Mouse (Mus musculus) MEL (cell line): ENCODE data around the gene Dcaf7. TPM values are rescaled to one million over a fixed set of nuclear protein-coding genes. Genes with fewer than 3 reads are reported as not detected.
A peak's percentile ranks its signal among the peaks of the same experiment; 100 is the strongest.

Source experiments
- DNase-seq: peaks from one replicate; pipeline ENCODE4 v3.0.0; 2011; ENCODE audit warnings: low read depth, low spot score
- H3K27ac ChIP-seq: 2 replicates; pipeline ENCODE4 v1.5.1; 2012; ENCODE audit warnings: low read depth, mild to moderate bottlenecking, control low read depth, low read length, moderate library complexity; ENCODE audit not compliant: control insufficient read depth
- H3K27me3 ChIP-seq, 2 experiments: fragments of 150-350 bp in 1 of 2; sonication (generic) in 1 of 2; 2 replicates each; pipeline ENCODE4 v1.6.1; 2012; ENCODE audit warnings: low read length in 2 of 2, mild to moderate bottlenecking in 2 of 2, improper control_type of control experiment in 1 of 2, moderate library complexity in 1 of 2; ENCODE audit not compliant: insufficient read depth in 2 of 2, control insufficient read depth in 1 of 2
- H3K36me3 ChIP-seq, 2 experiments: 2 replicates each; pipeline ENCODE4 v1.6.1; 2012 to 2014; ENCODE audit warnings: low read length in 2 of 2, improper control_type of control experiment in 1 of 2, inconsistent platforms in 1 of 2, mild to moderate bottlenecking in 1 of 2; ENCODE audit not compliant: insufficient read depth in 2 of 2, control insufficient read depth in 1 of 2
- H3K4me1 ChIP-seq, 2 experiments: fragments of 150-350 bp in 1 of 2; sonication (generic) in 1 of 2; 2 replicates each; pipeline ENCODE4 v1.6.1; 2012; ENCODE audit warnings: low read length in 2 of 2, improper control_type of control experiment in 1 of 2, mild to moderate bottlenecking in 1 of 2; ENCODE audit not compliant: insufficient read depth in 2 of 2, control insufficient read depth in 1 of 2
- H3K4me3 ChIP-seq, 2 experiments: fragments of 150-350 bp in 1 of 2; sonication (generic) in 1 of 2; 2 replicates each; pipeline ENCODE4 v1.5.1; 2012; ENCODE audit warnings: low read depth in 2 of 2, low read length in 2 of 2, mild to moderate bottlenecking in 2 of 2, moderate library complexity in 2 of 2, control low read depth in 1 of 2, improper control_type of control experiment in 1 of 2; ENCODE audit not compliant: control insufficient read depth in 1 of 2, insufficient read depth in 1 of 2
- H3K79me2 ChIP-seq: 2 replicates; pipeline ENCODE4 v1.6.1; 2012; ENCODE audit warnings: mild to moderate bottlenecking, low read length, moderate library complexity; ENCODE audit not compliant: control insufficient read depth, poor library complexity, insufficient read depth
- H3K9ac ChIP-seq: 2 replicates; pipeline ENCODE4 v1.6.1; 2012; ENCODE audit warnings: low read depth, mild to moderate bottlenecking, control low read depth, low read length, moderate library complexity; ENCODE audit not compliant: control insufficient read depth, poor library complexity, severe bottlenecking
- H3K9me3 ChIP-seq: fragments of 150-350 bp; sonication (generic); replicated peaks from 2 replicates; pipeline ENCODE4 v1.6.1; 2012; ENCODE audit warnings: mild to moderate bottlenecking, low read length, improper control_type of control experiment, moderate library complexity; ENCODE audit not compliant: insufficient read depth
- BHLHE40 ChIP-seq: IDR thresholded peaks from 2 replicates; pipeline ENCODE4 v1.6.1; 2012; ENCODE audit warnings: low read depth, mild to moderate bottlenecking, inconsistent platforms, low read length, improper control_type of control experiment, borderline replicate concordance
- CHD1 ChIP-seq: IDR thresholded peaks from 2 replicates; pipeline ENCODE4 v1.6.1; 2012; ENCODE audit warnings: low read depth, mild to moderate bottlenecking, inconsistent platforms, low read length, improper control_type of control experiment
- CHD2 ChIP-seq: IDR thresholded peaks from 2 replicates; pipeline ENCODE4 v1.6.1; 2011; ENCODE audit warnings: low read length, improper control_type of control experiment
- CTCF ChIP-seq, 3 experiments: IDR thresholded peaks in 2 of 3; conservative IDR thresholded peaks in 1 of 3; 2 replicates each; pipeline ENCODE4 v1.5.1; 2011 to 2012; ENCODE audit warnings: low read length in 3 of 3, low read depth in 2 of 3, mild to moderate bottlenecking in 2 of 3, improper control_type of control experiment in 1 of 3, inconsistent platforms in 1 of 3, mixed read lengths in 1 of 3, moderate library complexity in 1 of 3; ENCODE audit not compliant: control insufficient read depth in 1 of 3, insufficient read depth in 1 of 3, poor library complexity in 1 of 3, severe bottlenecking in 1 of 3
- E2F4 ChIP-seq: IDR thresholded peaks from 2 replicates; pipeline ENCODE4 v1.6.1; 2011; ENCODE audit warnings: low read depth, low read length, improper control_type of control experiment, borderline replicate concordance
- ELF1 ChIP-seq: IDR thresholded peaks from 2 replicates; pipeline ENCODE4 v1.6.1; 2014; ENCODE audit warnings: low read depth, mild to moderate bottlenecking, inconsistent platforms, low read length, improper control_type of control experiment, moderate library complexity
- EP300 ChIP-seq, 2 experiments: IDR thresholded peaks; 2 replicates each; pipeline ENCODE4 v1.6.1; 2011; ENCODE audit warnings: improper control_type of control experiment in 2 of 2, low read length in 2 of 2, low read depth in 1 of 2, mild to moderate bottlenecking in 1 of 2
- ETS1 ChIP-seq: IDR thresholded peaks from 2 replicates; pipeline ENCODE4 v1.6.1; 2012; ENCODE audit warnings: low read depth, mild to moderate bottlenecking, inconsistent platforms, low read length, improper control_type of control experiment, moderate library complexity
- GATA1 ChIP-seq: IDR thresholded peaks from 2 replicates; pipeline ENCODE4 v1.6.1; 2011; ENCODE audit warnings: low read depth, low read length, improper control_type of control experiment
- HCFC1 ChIP-seq: IDR thresholded peaks from 2 replicates; pipeline ENCODE4 v1.6.1; 2012; ENCODE audit warnings: low read depth, mild to moderate bottlenecking, inconsistent platforms, low read length, improper control_type of control experiment, moderate library complexity
- JUND ChIP-seq: IDR thresholded peaks from 2 replicates; pipeline ENCODE4 v1.6.1; 2011; ENCODE audit warnings: low read depth, mild to moderate bottlenecking, improper control_type of control experiment, low read length
- KAT2A ChIP-seq: conservative IDR thresholded peaks from 2 replicates; pipeline ENCODE4 v1.6.1; 2012; ENCODE audit warnings: low read depth, low read length, improper control_type of control experiment, inconsistent platforms
- MAFK ChIP-seq: IDR thresholded peaks from 2 replicates; pipeline ENCODE4 v1.6.1; 2011; ENCODE audit warnings: low read depth, mild to moderate bottlenecking, low read length, improper control_type of control experiment, borderline replicate concordance
- MAZ ChIP-seq: IDR thresholded peaks from 2 replicates; pipeline ENCODE4 v1.6.1; 2012; ENCODE audit warnings: low read depth, mild to moderate bottlenecking, inconsistent platforms, low read length, improper control_type of control experiment
- MEF2A ChIP-seq: IDR thresholded peaks from 2 replicates; pipeline ENCODE4 v1.6.1; 2014; ENCODE audit warnings: low read depth, mild to moderate bottlenecking, inconsistent platforms, low read length, improper control_type of control experiment; ENCODE audit not compliant: poor library complexity, insufficient replicate concordance, severe bottlenecking; ENCODE audit errors: extremely low read depth
- MYB ChIP-seq: IDR thresholded peaks from 2 replicates; pipeline ENCODE4 v1.6.1; 2011; ENCODE audit warnings: mild to moderate bottlenecking, low read depth, low read length, improper control_type of control experiment
- MYC ChIP-seq: IDR thresholded peaks from 2 replicates; pipeline ENCODE4 v1.6.1; 2011; ENCODE audit warnings: low read depth, mild to moderate bottlenecking, low read length, improper control_type of control experiment, moderate library complexity
- NRF1 ChIP-seq: IDR thresholded peaks from 2 replicates; pipeline ENCODE4 v1.6.1; 2014; ENCODE audit warnings: low read depth, mild to moderate bottlenecking, inconsistent platforms, low read length, improper control_type of control experiment, moderate library complexity; ENCODE audit not compliant: poor library complexity, insufficient read depth, severe bottlenecking
- POLR2A ChIP-seq, 2 experiments: IDR thresholded peaks; 2 replicates each; pipeline ENCODE4 v1.6.1; 2011 to 2012; ENCODE audit warnings: low read length in 2 of 2, mild to moderate bottlenecking in 2 of 2, control low read depth in 1 of 2, improper control_type of control experiment in 1 of 2, low read depth in 1 of 2, moderate library complexity in 1 of 2; ENCODE audit not compliant: control insufficient read depth in 1 of 2, insufficient read depth in 1 of 2, poor library complexity in 1 of 2
- POLR2AphosphoS2 ChIP-seq: IDR thresholded peaks from 2 replicates; pipeline ENCODE4 v1.6.1; 2011; ENCODE audit warnings: low read length, improper control_type of control experiment
- RCOR1 ChIP-seq: IDR thresholded peaks from 2 replicates; pipeline ENCODE4 v1.6.1; 2012; ENCODE audit warnings: low read depth, mild to moderate bottlenecking, inconsistent platforms, low read length, improper control_type of control experiment
- SMC3 ChIP-seq: IDR thresholded peaks from 2 replicates; pipeline ENCODE4 v1.6.1; 2011; ENCODE audit warnings: low read depth, low read length, improper control_type of control experiment
- TAL1 ChIP-seq: IDR thresholded peaks from 2 replicates; pipeline ENCODE4 v1.6.1; 2012; ENCODE audit warnings: mild to moderate bottlenecking, inconsistent platforms, low read length, moderate library complexity, mixed read lengths
- TBP ChIP-seq: IDR thresholded peaks from 2 replicates; pipeline ENCODE4 v1.8.0; 2011; ENCODE audit warnings: low read depth, low read length, improper control_type of control experiment
- TCF12 ChIP-seq: IDR thresholded peaks from 2 replicates; pipeline ENCODE4 v1.6.1; 2014; ENCODE audit warnings: low read depth, mild to moderate bottlenecking, inconsistent platforms, low read length, improper control_type of control experiment, moderate library complexity
- UBTF ChIP-seq: IDR thresholded peaks from 2 replicates; pipeline ENCODE4 v1.6.1; 2012; ENCODE audit warnings: low read depth, mild to moderate bottlenecking, inconsistent platforms, low read length, improper control_type of control experiment, moderate library complexity, borderline replicate concordance; ENCODE audit not compliant: insufficient read depth
- USF1 ChIP-seq: IDR thresholded peaks from 2 replicates; pipeline ENCODE4 v1.6.1; 2014; ENCODE audit warnings: low read depth, mild to moderate bottlenecking, inconsistent platforms, low read length, improper control_type of control experiment, moderate library complexity
- USF2 ChIP-seq, 2 experiments: IDR thresholded peaks; 2 replicates each; pipeline ENCODE4 v1.6.1; 2011 to 2012; ENCODE audit warnings: improper control_type of control experiment in 2 of 2, low read length in 2 of 2, borderline replicate concordance in 1 of 2, inconsistent platforms in 1 of 2, low read depth in 1 of 2, mild to moderate bottlenecking in 1 of 2; ENCODE audit not compliant: insufficient read depth in 1 of 2
- ZC3H11A ChIP-seq: IDR thresholded peaks from 2 replicates; pipeline ENCODE4 v1.6.1; 2012; ENCODE audit warnings: low read depth, mild to moderate bottlenecking, inconsistent platforms, low read length, improper control_type of control experiment
- ZKSCAN1 ChIP-seq: IDR thresholded peaks from 2 replicates; pipeline ENCODE4 v1.6.1; 2012; ENCODE audit warnings: low read depth, mild to moderate bottlenecking, inconsistent platforms, low read length, improper control_type of control experiment, moderate library complexity
- ZMIZ1 ChIP-seq: IDR thresholded peaks from 2 replicates; pipeline ENCODE4 v1.6.1; 2012; ENCODE audit warnings: low read depth, mild to moderate bottlenecking, inconsistent platforms, low read length, improper control_type of control experiment, moderate library complexity
- polyA plus RNA-seq, 2 experiments: library from polyadenylated mRNA; stranded (reverse) in 1 of 2; unstranded in 1 of 2; fragments of >175 nt in 1 of 2; fragments of >200 nt in 1 of 2; gene quantifications; 2 replicates each; pipeline versions ENCODE4 v1.2.1 to v1.2.4; 2012; ENCODE audit warnings: low replicate concordance in 2 of 2, low read depth in 1 of 2; ENCODE audit not compliant: insufficient read length in 2 of 2, insufficient read depth in 1 of 2, missing spikeins in 1 of 2
- total RNA-seq: library from RNA; depleted of rRNA; stranded (reverse); fragments of 300-350 nt; gene quantifications from 2 replicates; pipeline ENCODE4 v1.2.3, GENCODE M21; 2012

The Dcaf7 gene
- total and polyA plus RNA-seq, 3 experiments: 65.5 to 88.2 (median 86.9) TPM

DNA sequence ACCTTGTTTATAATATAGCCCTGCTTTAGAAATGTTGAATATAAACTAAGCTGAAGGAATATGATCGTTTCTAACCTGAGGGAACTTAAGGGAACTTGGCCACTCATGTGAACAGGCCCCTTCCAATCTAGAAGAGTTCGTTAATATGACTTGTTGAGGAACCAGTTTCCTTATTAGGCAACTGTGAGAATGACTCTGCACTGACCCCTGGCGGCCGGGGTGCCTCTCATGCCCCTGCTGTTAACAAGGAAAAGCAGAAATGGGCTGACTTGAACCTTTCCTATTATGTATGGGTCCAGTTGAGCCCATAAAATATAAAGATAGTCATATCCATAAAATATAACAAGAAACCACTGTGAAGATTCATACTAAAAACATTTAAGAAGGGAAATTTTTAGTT, 39.6 kb downstream of the Dcaf7 start (continued):
- TF ChIP-seq SMC3 (peak; percentile 98), CTCF (IDR thresholded peaks at IDR 0.05 in 2 of 3, conservative IDR thresholded peaks at IDR 0.05 in 1 of 3; ENCODE audit: control insufficient read depth in 1 of 3, insufficient read depth in 1 of 3, low read depth in 2 of 3, low read length in 3 of 3, poor library complexity in 1 of 3, severe bottlenecking in 1 of 3) (peak in 2 of 3 experiments; percentile 88 to 96), GATA1 (0 out of 2 replicates have a peak, but pooled peaks have one; percentile 9), USF1 (no peak), MEF2A (no peak), E2F4 (no peak), TAL1 (no peak), TCF12 (no peak; the same call in 1 of the 2 replicates), ETS1 (no peak), BHLHE40 (no peak), MAFK (no peak), EP300 (IDR thresholded peaks at IDR 0.05; ENCODE audit: low read depth in 1 of 2, low read length in 2 of 2) (no peak), ZKSCAN1 (no peak), POLR2AphosphoS2 (no peak), KAT2A (no peak), UBTF (no peak), ZC3H11A (peak; percentile 89), MYB (peak; percentile 27; the same call in 1 of the 2 replicates), NRF1 (no peak), TBP (0 out of 2 replicates have a peak, but pooled peaks have one; percentile 43), ELF1 (no peak), MYC (no peak)

DNA sequence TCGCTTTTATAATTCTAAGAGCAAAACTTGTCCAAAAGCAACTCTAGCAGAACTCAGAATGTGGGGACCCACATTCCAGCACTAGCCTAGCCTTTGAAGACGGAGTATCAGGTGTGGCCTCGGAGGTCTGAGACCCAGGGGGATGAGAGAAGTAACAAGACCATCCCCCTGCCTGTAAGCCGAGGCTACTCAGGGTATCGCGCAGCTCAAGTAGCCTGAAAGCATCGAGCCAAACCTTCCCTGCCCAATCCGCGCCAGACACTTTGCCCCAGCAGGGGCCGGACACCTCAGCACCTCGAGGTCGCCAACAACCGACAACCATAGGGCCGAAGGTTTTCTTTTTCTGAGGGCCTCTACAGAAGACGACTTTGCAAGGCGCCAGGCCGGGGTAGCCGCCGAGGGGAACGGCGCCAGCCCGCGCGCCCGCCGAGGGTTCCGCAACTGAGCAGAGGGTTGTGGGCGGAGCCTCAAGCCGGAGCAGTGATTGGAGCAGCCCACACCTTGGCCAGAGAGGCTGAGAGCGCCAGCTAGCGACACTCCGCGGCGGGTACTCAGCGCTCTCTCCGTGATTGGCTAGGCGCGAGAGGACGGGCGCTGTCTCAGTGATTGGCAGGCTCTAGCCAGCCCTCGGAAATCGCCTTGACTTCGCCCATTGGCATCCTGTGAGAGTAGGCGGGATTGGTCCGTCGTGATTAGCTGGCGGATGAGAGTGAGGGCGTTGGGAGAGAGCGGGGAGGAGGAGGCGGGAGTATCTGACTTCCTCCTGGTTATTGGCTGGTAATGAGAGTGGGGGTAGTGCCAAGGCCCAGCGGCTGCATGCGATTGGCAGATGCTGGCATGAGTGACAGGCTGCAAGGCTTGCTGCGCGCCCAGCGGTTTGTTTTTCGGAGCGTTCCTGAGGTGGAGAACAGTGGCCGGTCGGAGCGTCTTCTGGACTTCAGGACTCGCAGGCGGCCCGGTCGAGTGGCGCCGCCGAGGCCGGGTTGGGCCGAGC, 47.3 kb downstream of the Dcaf7 start, which contains the start of gene Map3k3:
Gene Map3k3 (plus strand): TSS at position 906 of the 994 bp plus-strand sequence.
- Histone ChIP-seq H3K79me2 (peaks cover 11% of the 10 kb centered on the region), H3K4me3 (peak within 1 kb of the TSS; percentile 68 to 97), H3K27ac (peak within 1 kb of the TSS; percentile 42), H3K4me1 (peaks cover 2 to 4% of the 10 kb centered on the region in 2 experiments; a peak in 2 of 4 replicates), H3K36me3 (peaks cover 0 to 10% of the 10 kb centered on the region in 2 experiments; a peak in 2 of 4 replicates), H3K9ac (peak within 1 kb of the TSS; percentile 72), H3K9me3 (no peaks in the 10 kb centered on the region), H3K27me3 (no peaks in the 10 kb centered on the region)
- DNase-seq: peak; percentile 100
- TF ChIP-seq MAZ (peak; percentile 89), JUND (no peak), ETS1 (no peak), ZMIZ1 (no peak), CHD1 (no peak), USF2 (IDR thresholded peaks at IDR 0.05; ENCODE audit: borderline replicate concordance in 1 of 2, insufficient read depth in 1 of 2, low read depth in 1 of 2, low read length in 2 of 2) (no peak), ZKSCAN1 (no peak), ELF1 (peak; percentile 58; the same call in 1 of the 2 replicates), CHD2 (peak; percentile 83), NRF1 (0 out of 2 replicates have a peak, but pooled peaks have one; percentile 19), POLR2A (IDR thresholded peaks at IDR 0.05; ENCODE audit: control insufficient read depth in 1 of 2, insufficient read depth in 1 of 2, low read depth in 1 of 2, low read length in 2 of 2, poor library complexity in 1 of 2) (peak; percentile 71 to 79; a peak in 2 of 4 replicates), TBP (peak; percentile 68), USF1 (no peak), RCOR1 (peak; percentile 97), SMC3 (no peak), HCFC1 (peak; percentile 70; the same call in 1 of the 2 replicates), KAT2A (no peak; the same call in 1 of the 2 replicates), MYB (no peak)
